Mouse (Mus musculus) midbrain, postnatal 0 days (tissue): ENCODE results near the gene Rubcn. TPM values are rescaled to one million over a fixed set of nuclear protein-coding genes. Genes with fewer than 3 reads are reported as not detected.

ENCODE experiments used
- ATAC-seq: fragments of 200-750 bp; cut with Nextera tagmentation; 2 replicates; pipeline ENCODE4 v1.8.0; 2017; ENCODE audit warnings: moderate number of reproducible peaks, mild to moderate bottlenecking, moderate TSS enrichment, moderate library complexity; ENCODE audit not compliant: low FRiP score
- DNase-seq: peaks from one replicate; pipeline ENCODE4 v3.0.0-alpha.2; 2015; ENCODE audit warnings: low spot score
- H3K27ac ChIP-seq: fragments of 300-500 bp; sonication (generic); 2 replicates; pipeline ENCODE4 v1.5.1; 2014; ENCODE audit warnings: low read depth, mild to moderate bottlenecking, low read length, mixed read lengths
- H3K27me3 ChIP-seq: fragments of 300-500 bp; sonication (generic); 2 replicates; pipeline ENCODE4 v1.6.1; 2014; ENCODE audit warnings: low read length, control low read depth, mixed read lengths; ENCODE audit not compliant: insufficient read depth
- H3K36me3 ChIP-seq: fragments of 300-500 bp; sonication (generic); 2 replicates; pipeline ENCODE4 v1.6.1; 2014; ENCODE audit warnings: low read length, control low read depth, mixed read lengths; ENCODE audit not compliant: insufficient read depth
- H3K4me1 ChIP-seq: fragments of 300-500 bp; sonication (generic); 2 replicates; pipeline ENCODE4 v1.6.1; 2014; ENCODE audit warnings: mild to moderate bottlenecking, control low read depth, antibody characterized with exemption, low read length, mixed read lengths; ENCODE audit not compliant: insufficient read depth
- H3K4me2 ChIP-seq: fragments of 300-500 bp; sonication (generic); 2 replicates; pipeline ENCODE4 v1.6.1; 2014; ENCODE audit warnings: low read depth, mild to moderate bottlenecking, low read length, mixed read lengths; ENCODE audit not compliant: poor library complexity, severe bottlenecking
- H3K4me3 ChIP-seq: fragments of 300-500 bp; sonication (generic); 2 replicates; pipeline ENCODE4 v1.5.1; 2014; ENCODE audit warnings: low read depth, mild to moderate bottlenecking, low read length, moderate library complexity
- H3K9ac ChIP-seq: fragments of 300-500 bp; sonication (generic); replicated peaks from 2 replicates; pipeline ENCODE4 v1.6.1; 2014; ENCODE audit warnings: mild to moderate bottlenecking, low read length, moderate library complexity, mixed read lengths; ENCODE audit not compliant: poor library complexity, severe bottlenecking
- H3K9me3 ChIP-seq: fragments of 300-500 bp; sonication (generic); 2 replicates; pipeline ENCODE4 v1.6.1; 2016; ENCODE audit warnings: low read length, control low read depth
- CTCF ChIP-seq: IDR thresholded peaks from 2 replicates; pipeline ENCODE4 v1.5.1; 2016; ENCODE audit warnings: antibody characterized with exemption, mild to moderate bottlenecking
- WGBS: fragments of 180-500 bp; shearing (Covaris S2); extraction: QIAGEN DNeasy Blood & Tissue Kit; methylation state at CpG from one replicate; pipeline ENCODE4 v1.1.7; 2014; 5-methylcytosine and 5-hydroxymethylcytosine counted together
- polyA plus RNA-seq: library from polyadenylated mRNA; unstranded; fragments of >200 nt; fragmentation: Nextera tagmentation; extraction: Ambion mirVana; gene quantifications from 2 replicates; pipeline ENCODE4 v1.2.1, GENCODE M21; 2015
- total RNA-seq: library from RNA; depleted of rRNA; stranded (reverse); fragments of >200 nt; gene quantifications from 2 replicates; pipeline ENCODE4 v1.2.3, GENCODE M21; 2014; rRNA removed

Gene Rubcn
- total and polyA plus RNA-seq, 2 experiments from 2014 or later, result 25.5 to 84.0 TPM

- Histone ChIP-seq H3K9me3 (no peaks in the 10 kb centered on the region), H3K9ac (no peak overlapping the region), H3K36me3 (no peaks in the 10 kb centered on the region), H3K27me3 (no peaks in the 10 kb centered on the region), H3K4me1 (no peaks in the 10 kb centered on the region), H3K27ac (no peak overlapping the region), H3K4me2 (no peak overlapping the region), H3K4me3 (no peak overlapping the region)
- DNase-seq (no peak), ATAC-seq (no peak)
- no peak for TF ChIP-seq CTCF
- 66% methylated on average over 8 of the region's 8 CpGs for WGBS
Observed at GRCm38 (mm10) chr16:32778956-32779355, 98.6 kb downstream of the Rubcn start.

DNA sequence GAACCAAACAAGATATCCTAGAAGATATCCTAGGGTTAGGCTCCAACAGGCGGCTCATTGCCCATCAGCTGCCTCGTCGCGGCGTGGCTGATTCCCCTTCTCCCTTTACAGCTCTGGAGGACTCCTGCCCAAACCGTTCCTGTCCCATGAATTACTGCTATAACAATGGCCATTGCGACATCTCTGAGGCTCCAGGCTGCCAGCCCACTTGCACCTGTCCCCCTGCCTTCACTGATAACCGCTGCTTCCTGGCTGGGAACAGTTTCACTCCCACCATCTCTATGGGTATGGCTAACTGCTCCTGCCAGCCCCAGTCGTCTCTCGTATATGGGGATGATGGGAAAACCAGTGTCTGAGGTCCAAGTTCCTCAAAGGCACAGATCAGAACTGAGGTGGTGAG, 100.9 kb downstream of the Rubcn start:
- Histone ChIP-seq H3K4me3 (no peak overlapping the region), H3K36me3 (no peaks in the 10 kb centered on the region), H3K27ac (no peak overlapping the region), H3K4me1 (no peaks in the 10 kb centered on the region), H3K27me3 (no peaks in the 10 kb centered on the region), H3K4me2 (no peak overlapping the region), H3K9me3 (no peaks in the 10 kb centered on the region), H3K9ac (no peak overlapping the region)
- ATAC-seq (no peak), DNase-seq (no peak)
- WGBS, result 86% methylated on average over 10 of the region's 10 CpGs
- no peak for TF ChIP-seq CTCF

Other genes starting within 250 kb of the Rubcn start
- gene Tnk2, start 233.9 kb downstream of the Rubcn start, total RNA-seq, result 69.1 and 81.7 TPM in 2 replicates
- gene Tnk2, start 233.9 kb downstream of the Rubcn start, polyA plus RNA-seq, result 15.7 and 16.5 TPM in 2 replicates
- gene Muc4, start 141.9 kb downstream of the Rubcn start, total RNA-seq, result 0.05 TPM in 1 of 2 replicates, not detected in the other
- gene Muc4, start 141.9 kb downstream of the Rubcn start, polyA plus RNA-seq, result not detected in 2 replicates
- 0.09 and 0.22 TPM in 2 replicates for gene Muc20, start 80.3 kb downstream of the Rubcn start, total RNA-seq
- 0.07 TPM in 1 of 2 replicates, not detected in the other for gene Muc20, start 80.3 kb downstream of the Rubcn start, polyA plus RNA-seq
- not detected in 2 replicates for gene Smbd1, start 67.3 kb downstream of the Rubcn start, total RNA-seq
- not detected in 2 replicates for gene Smbd1, start 67.3 kb downstream of the Rubcn start, polyA plus RNA-seq
- gene Fyttd1, start 266 bp downstream of the Rubcn start, total RNA-seq, result 56.9 and 125 TPM in 2 replicates
- 115 and 139 TPM in 2 replicates for gene Fyttd1, start 266 bp downstream of the Rubcn start, polyA plus RNA-seq
- 38.9 and 40.6 TPM in 2 replicates for gene Lrch3, start 36.3 kb upstream of the Rubcn start, total RNA-seq
- 23.5 and 25.3 TPM in 2 replicates for gene Lrch3, start 36.3 kb upstream of the Rubcn start, polyA plus RNA-seq
- 2.5 and 8.3 TPM in 2 replicates for gene Iqcg, start 178.5 kb upstream of the Rubcn start, total RNA-seq
- gene Iqcg, start 178.5 kb upstream of the Rubcn start, polyA plus RNA-seq, result 4.7 and 5.1 TPM in 2 replicates
- gene Rpl35a, start 178.7 kb upstream of the Rubcn start, total RNA-seq, result 675 and 710 TPM in 2 replicates
- gene Rpl35a, start 178.7 kb upstream of the Rubcn start, polyA plus RNA-seq, result 425 and 447 TPM in 2 replicates
- 7.6 and 19.0 TPM in 2 replicates for gene Lmln, start 184.8 kb upstream of the Rubcn start, total RNA-seq
- gene Lmln, start 184.8 kb upstream of the Rubcn start, polyA plus RNA-seq, result 1.4 and 2.4 TPM in 2 replicates